Mouse (Mus musculus): ENCODE data around the gene Asb7.

DNA sequence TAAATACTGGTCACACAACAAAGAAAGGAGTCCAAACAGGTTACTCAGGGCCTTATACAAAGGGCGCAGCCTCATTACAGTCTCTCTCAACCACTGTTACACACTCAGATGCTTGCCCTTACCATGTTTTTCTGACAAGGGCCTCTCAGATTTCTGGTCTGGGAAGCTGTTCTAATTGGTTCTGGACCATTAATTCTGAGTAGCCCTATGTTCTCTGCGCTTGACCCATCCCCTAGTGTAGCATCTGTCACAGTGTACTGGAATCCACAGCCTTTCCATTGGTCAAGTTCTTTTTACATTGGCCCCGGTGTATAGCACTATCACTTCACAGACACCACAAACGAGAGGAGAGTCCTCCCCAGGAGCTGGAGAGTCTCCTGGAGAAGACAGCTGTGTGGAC lies 35.1 kb upstream of the Asb7 start:
- no peak for TF ChIP-seq CTCF (IDR thresholded peaks at IDR 0.05; ENCODE audit: borderline replicate concordance, insufficient read depth, low read depth, low read length)
- TF ChIP-seq POLR2A (IDR thresholded peaks at IDR 0.05; ENCODE audit: borderline replicate concordance, insufficient read depth, low read length): no peak

Measured in cerebellum, adult 2 months (tissue).